In genomic region chr7:127470743-127471645, GRCm38 (mm10) we compare ENCODE assay signal across 8 mouse cellular contexts. TPM values are rescaled to one million over a fixed set of nuclear protein-coding genes. Genes with fewer than 3 reads are reported as not detected.
DNase-seq lines count a peak whose midpoint lies in the region; ATAC-seq and TF ChIP-seq lines count a peak whose summit lies in the region.

No protein-coding gene starts in this region.

- peak; percentile 80; the same call in 1 of the 2 replicates for TF ChIP-seq EP300 in heart, postnatal 0 days (IDR thresholded peaks at IDR 0.05; ENCODE audit: low read depth)

- ATAC-seq in forebrain, embryonic 12.5 days (ENCODE audit: low FRiP score): peak; percentile 95
- ATAC-seq in heart, postnatal 0 days (ENCODE audit: insufficient read depth, low read depth): peak; percentile 93
- peak; percentile 93 for ATAC-seq in liver, embryonic 16.5 days (ENCODE audit: low read depth)
- peak; percentile 95 for ATAC-seq in neural tube, embryonic 13.5 days (ENCODE audit: low read depth)

- H3K9ac ChIP-seq in forebrain, embryonic 12.5 days: peak overlapping the region; percentile 94
- H3K9ac ChIP-seq in heart, postnatal 0 days (replicated peaks; ENCODE audit: low read depth, low read length): peak overlapping the region; percentile 95
- H3K9ac ChIP-seq in liver, embryonic 16.5 days (ENCODE audit: low read depth, low read length): peak overlapping the region; percentile 92
- H3K9ac ChIP-seq in neural tube, embryonic 13.5 days: peak overlapping the region; percentile 94

- H3K36me3 ChIP-seq in E14TG2a.4 (ENCODE audit: insufficient read depth, low read length): peaks cover 46% of the 10 kb centered on the region
- H3K36me3 ChIP-seq in forebrain, embryonic 12.5 days (replicated peaks): peaks cover 53% of the 10 kb centered on the region
- H3K36me3 ChIP-seq in heart, postnatal 0 days (replicated peaks; ENCODE audit: control insufficient read depth, insufficient read depth, low read length): peaks cover 36% of the 10 kb centered on the region
- peaks cover 36% of the 10 kb centered on the region for H3K36me3 ChIP-seq in liver, embryonic 16.5 days (ENCODE audit: control insufficient read depth, insufficient read depth)
- peaks cover 50% of the 10 kb centered on the region for H3K36me3 ChIP-seq in neural tube, embryonic 13.5 days
- H3K36me3 ChIP-seq in testis, adult 2 months (ENCODE audit: control insufficient read depth, insufficient read depth, low read length): no peaks in the 10 kb centered on the region; the same call in 1 of the 2 replicates

- H3K27me3 ChIP-seq in E14TG2a.4 (ENCODE audit: insufficient read depth, low read length): no peaks in the 10 kb centered on the region
- H3K27me3 ChIP-seq in forebrain, embryonic 12.5 days: no peaks in the 10 kb centered on the region
- no peaks in the 10 kb centered on the region for H3K27me3 ChIP-seq in heart, postnatal 0 days (ENCODE audit: control insufficient read depth, insufficient read depth, low read length)
- no peaks in the 10 kb centered on the region for H3K27me3 ChIP-seq in liver, embryonic 16.5 days (ENCODE audit: control insufficient read depth, insufficient read depth, low read depth, low read length)
- no peaks in the 10 kb centered on the region for H3K27me3 ChIP-seq in neural tube, embryonic 13.5 days
- H3K27me3 ChIP-seq in testis, adult 2 months (ENCODE audit: control insufficient read depth, insufficient read depth, low read length): no peaks in the 10 kb centered on the region

- H3K4me1 ChIP-seq in E14TG2a.4 (replicated peaks; ENCODE audit: low read depth, low read length): peaks cover 45% of the 10 kb centered on the region
- H3K4me1 ChIP-seq in forebrain, embryonic 12.5 days: peaks cover 22% of the 10 kb centered on the region
- peaks cover 13% of the 10 kb centered on the region for H3K4me1 ChIP-seq in heart, postnatal 0 days (ENCODE audit: control insufficient read depth, insufficient read depth)
- H3K4me1 ChIP-seq in liver, embryonic 16.5 days (ENCODE audit: control insufficient read depth, low read depth, low read length): peaks cover 15% of the 10 kb centered on the region
- peaks cover 30% of the 10 kb centered on the region for H3K4me1 ChIP-seq in neural tube, embryonic 13.5 days (replicated peaks)
- peaks cover 4% of the 10 kb centered on the region for H3K4me1 ChIP-seq in testis, adult 2 months (ENCODE audit: control insufficient read depth, insufficient read depth, low read length)

- under 1% methylated on average over 46 of the region's 46 CpGs for WGBS in forebrain, embryonic 12.5 days
- under 1% methylated on average over 46 of the region's 46 CpGs for WGBS in heart, postnatal 0 days
- under 1% methylated on average over 45 of the region's 46 CpGs for WGBS in liver, embryonic 16.5 days (ENCODE audit: insufficient replicate concordance)
- under 1% methylated on average over 46 of the region's 46 CpGs for WGBS in neural tube, embryonic 13.5 days

- peak; percentile 38; the same call in 1 of the 2 replicates for TF ChIP-seq POLR2A in testis, adult 2 months (IDR thresholded peaks at IDR 0.05; ENCODE audit: control insufficient read depth, low read depth, low read length)

- no peak for TF ChIP-seq CTCF in E14TG2a.4 (conservative IDR thresholded peaks at IDR 0.05; ENCODE audit: low read length)
- no peak for TF ChIP-seq CTCF in heart, postnatal 0 days (IDR thresholded peaks at IDR 0.05; ENCODE audit: low read depth)
- TF ChIP-seq CTCF in testis, adult 2 months (IDR thresholded peaks at IDR 0.05; ENCODE audit: control insufficient read depth, insufficient read depth, insufficient replicate concordance, low read depth, low read length): no peak

- H3K9me3 ChIP-seq in E14TG2a.4 (ENCODE audit: low read length): peaks cover 44% of the 10 kb centered on the region
- no peaks in the 10 kb centered on the region for H3K9me3 ChIP-seq in forebrain, embryonic 12.5 days
- H3K9me3 ChIP-seq in heart, postnatal 0 days (replicated peaks; ENCODE audit: control insufficient read depth, low read length): no peaks in the 10 kb centered on the region
- no peaks in the 10 kb centered on the region for H3K9me3 ChIP-seq in liver, embryonic 16.5 days (replicated peaks; ENCODE audit: control insufficient read depth, low read length)
- no peaks in the 10 kb centered on the region for H3K9me3 ChIP-seq in neural tube, embryonic 13.5 days

- peak overlapping the region; percentile 95 for H3K4me3 ChIP-seq in E14TG2a.4 (replicated peaks; ENCODE audit: low read length)
- peak overlapping the region; percentile 79 for H3K4me3 ChIP-seq in forebrain, embryonic 12.5 days (replicated peaks)
- H3K4me3 ChIP-seq in heart, postnatal 0 days (ENCODE audit: low read depth, low read length): peak overlapping the region; percentile 68
- peak overlapping the region; percentile 88 for H3K4me3 ChIP-seq in liver, embryonic 16.5 days (ENCODE audit: low read depth, low read length)
- H3K4me3 ChIP-seq in neural tube, embryonic 13.5 days: peak overlapping the region; percentile 94
- H3K4me3 ChIP-seq in testis, adult 2 months (ENCODE audit: control insufficient read depth, low read depth, low read length): peak overlapping the region; percentile 97

- DNase-seq in c-Kit-positive CD71-positive TER-119-positive erythroid progenitor cells, embryonic 14.5 days (ENCODE audit: low spot score): peak; percentile 93
- peak; percentile 97 for DNase-seq in heart, postnatal 0 days (ENCODE audit: low spot score)
- peak; percentile 89 to 95 for DNase-seq in kidney, postnatal 4 days

- H3K4me2 ChIP-seq in forebrain, embryonic 12.5 days: peak overlapping the region; percentile 94
- peak overlapping the region; percentile 97 for H3K4me2 ChIP-seq in heart, postnatal 0 days (ENCODE audit: low read depth, low read length)
- H3K4me2 ChIP-seq in liver, embryonic 16.5 days (ENCODE audit: low read depth, low read length): peak overlapping the region; percentile 89
- H3K4me2 ChIP-seq in neural tube, embryonic 13.5 days: peak overlapping the region; percentile 82

- H3K27ac ChIP-seq in forebrain, embryonic 12.5 days: peak overlapping the region; percentile 99
- peak overlapping the region; percentile 95 for H3K27ac ChIP-seq in heart, postnatal 0 days (ENCODE audit: low read depth)
- H3K27ac ChIP-seq in liver, embryonic 16.5 days (ENCODE audit: low read length): peak overlapping the region; percentile 97
- H3K27ac ChIP-seq in neural tube, embryonic 13.5 days (replicated peaks): peak overlapping the region; percentile 99
- peak overlapping the region; percentile 98 for H3K27ac ChIP-seq in testis, adult 2 months (ENCODE audit: control insufficient read depth, insufficient read depth, low read depth, low read length)

RNA-seq across cellular contexts. Expression of gene Fbrs, which starts 8.0 kb away (rescaled TPM):
- polyA plus RNA-seq in forebrain, embryonic 12.5 days (2016; fragmentation: Nextera tagmentation; extraction: Ambion mirVana): 10.4 and 12.3 TPM in 2 replicates
- 19.1 and 31.1 TPM in 2 replicates for total RNA-seq in heart, postnatal 0 days (2014; rRNA removed; ENCODE audit: low replicate concordance)
- polyA plus RNA-seq in heart, postnatal 0 days (2015; fragmentation: Nextera tagmentation; extraction: Ambion mirVana): 5.4 and 5.9 TPM in 2 replicates
- 4.0 and 4.9 TPM in 2 replicates for polyA plus RNA-seq in liver, embryonic 16.5 days (2015; fragmentation: Nextera tagmentation; extraction: Ambion mirVana)
- 12.1 and 12.6 TPM in 2 replicates for polyA plus RNA-seq in neural tube, embryonic 13.5 days (2015; fragmentation: Nextera tagmentation; extraction: Ambion mirVana)
- 42.8 and 44.8 TPM in 2 replicates for polyA plus RNA-seq in testis, adult 2 months (2012; rRNA removed)

RNA-seq across cellular contexts. Expression of gene Prr14, which starts 11.6 kb away (rescaled TPM):
- polyA plus RNA-seq in forebrain, embryonic 12.5 days (2016; fragmentation: Nextera tagmentation; extraction: Ambion mirVana): 63.0 and 64.7 TPM in 2 replicates
- total RNA-seq in heart, postnatal 0 days (2014; rRNA removed; ENCODE audit: low replicate concordance): 33.7 and 35.4 TPM in 2 replicates
- polyA plus RNA-seq in heart, postnatal 0 days (2015; fragmentation: Nextera tagmentation; extraction: Ambion mirVana): 22.3 and 24.7 TPM in 2 replicates
- 18.6 and 22.8 TPM in 2 replicates for polyA plus RNA-seq in liver, embryonic 16.5 days (2015; fragmentation: Nextera tagmentation; extraction: Ambion mirVana)
- 42.4 and 44.5 TPM in 2 replicates for polyA plus RNA-seq in neural tube, embryonic 13.5 days (2015; fragmentation: Nextera tagmentation; extraction: Ambion mirVana)
- 55.4 and 58.4 TPM in 2 replicates for polyA plus RNA-seq in testis, adult 2 months (2012; rRNA removed)

RNA-seq across cellular contexts. Expression of gene Zfp689, which starts 22.0 kb away (rescaled TPM):
- 16.0 and 18.8 TPM in 2 replicates for polyA plus RNA-seq in forebrain, embryonic 12.5 days (2016; fragmentation: Nextera tagmentation; extraction: Ambion mirVana)
- 1.9 and 3.0 TPM in 2 replicates for total RNA-seq in heart, postnatal 0 days (2014; rRNA removed; ENCODE audit: low replicate concordance)
- 2.4 and 2.6 TPM in 2 replicates for polyA plus RNA-seq in heart, postnatal 0 days (2015; fragmentation: Nextera tagmentation; extraction: Ambion mirVana)
- polyA plus RNA-seq in liver, embryonic 16.5 days (2015; fragmentation: Nextera tagmentation; extraction: Ambion mirVana): 2.2 and 2.9 TPM in 2 replicates
- polyA plus RNA-seq in neural tube, embryonic 13.5 days (2015; fragmentation: Nextera tagmentation; extraction: Ambion mirVana): 13.0 and 15.2 TPM in 2 replicates
- polyA plus RNA-seq in testis, adult 2 months (2012; rRNA removed): 11.2 and 12.7 TPM in 2 replicates

RNA-seq across cellular contexts. Expression of gene Srcap, which starts 40.8 kb away (rescaled TPM):
- polyA plus RNA-seq in forebrain, embryonic 12.5 days (2016; fragmentation: Nextera tagmentation; extraction: Ambion mirVana): 87.4 and 92.1 TPM in 2 replicates
- 21.8 and 29.3 TPM in 2 replicates for total RNA-seq in heart, postnatal 0 days (2014; rRNA removed; ENCODE audit: low replicate concordance)
- 15.0 and 16.1 TPM in 2 replicates for polyA plus RNA-seq in heart, postnatal 0 days (2015; fragmentation: Nextera tagmentation; extraction: Ambion mirVana)
- 12.2 and 13.6 TPM in 2 replicates for polyA plus RNA-seq in liver, embryonic 16.5 days (2015; fragmentation: Nextera tagmentation; extraction: Ambion mirVana)
- polyA plus RNA-seq in neural tube, embryonic 13.5 days (2015; fragmentation: Nextera tagmentation; extraction: Ambion mirVana): 50.1 and 56.1 TPM in 2 replicates
- polyA plus RNA-seq in testis, adult 2 months (2012; rRNA removed): 13.7 and 20.0 TPM in 2 replicates

RNA-seq across cellular contexts. Expression of gene Gm42715, which starts 48.4 kb away (rescaled TPM):
- polyA plus RNA-seq in forebrain, embryonic 12.5 days (2016; fragmentation: Nextera tagmentation; extraction: Ambion mirVana): 16.4 and 16.8 TPM in 2 replicates
- 12.5 and 17.4 TPM in 2 replicates for total RNA-seq in heart, postnatal 0 days (2014; rRNA removed; ENCODE audit: low replicate concordance)
- 4.8 and 5.0 TPM in 2 replicates for polyA plus RNA-seq in heart, postnatal 0 days (2015; fragmentation: Nextera tagmentation; extraction: Ambion mirVana)
- 5.1 and 5.5 TPM in 2 replicates for polyA plus RNA-seq in liver, embryonic 16.5 days (2015; fragmentation: Nextera tagmentation; extraction: Ambion mirVana)
- 15.7 and 16.6 TPM in 2 replicates for polyA plus RNA-seq in neural tube, embryonic 13.5 days (2015; fragmentation: Nextera tagmentation; extraction: Ambion mirVana)
- 6.1 and 6.6 TPM in 2 replicates for polyA plus RNA-seq in testis, adult 2 months (2012; rRNA removed)

Comparison
In these comparisons a context has a peak if more than half of its experiments do, and no peak if none do; other contexts are left out.
1. Peak in every context shown above with its lines: DNase-seq, ATAC-seq, H3K4me3 ChIP-seq and H3K27ac ChIP-seq.